In genomic region chr9:41166886-41167285, GRCm38 (mm10) we compare ENCODE assay signal across 16 mouse cellular contexts. TPM values are rescaled to one million over a fixed set of nuclear protein-coding genes. Genes with fewer than 3 reads are reported as not detected.
DNase-seq lines count a peak whose midpoint lies in the region; ATAC-seq and TF ChIP-seq lines count a peak whose summit lies in the region.
"Had no signal": no experiment of that assay in that cellular context is flagged by ENCODE, and none has a peak within 500 bp of the region (broad histone marks: within the 10 kb centered on the region; RNA-seq: fewer than 3 reads in every experiment).

No protein-coding gene starts in this region.

- H3K9me3 ChIP-seq in kidney, postnatal 0 days (replicated peaks; ENCODE audit: low read length) = no peaks in the 10 kb centered on the region; the same call in 1 of the 2 replicates
- H3K9me3 ChIP-seq: lung, embryonic 15.5 days had no signal

- no peaks in the 10 kb centered on the region for H3K4me1 ChIP-seq in kidney, postnatal 0 days (replicated peaks; ENCODE audit: insufficient read depth, low read length)
- H3K4me1 ChIP-seq: lung, embryonic 15.5 days had no signal

- no peak for ATAC-seq in kidney, postnatal 0 days (replicated peaks; ENCODE audit: low FRiP score, low read depth)
- peak; percentile 73 for ATAC-seq in megakaryocyte-erythroid progenitor cell, adult 5-6 weeks (replicated peaks; ENCODE audit: low FRiP score, low TSS enrichment, poor library complexity, severe bottlenecking)

- no peaks in the 10 kb centered on the region for H3K27me3 ChIP-seq in kidney, postnatal 0 days (ENCODE audit: insufficient read depth, low read length)
- H3K27me3 ChIP-seq: lung, embryonic 15.5 days had no signal

- peak; percentile 62 for DNase-seq in kidney, postnatal 0 days (ENCODE audit: low spot score)
- DNase-seq in kidney, adult 9 months = no peak
- peak; percentile 10 for DNase-seq in ZHBTc4 (ENCODE audit: low read depth, low spot score)
- DNase-seq in liver = peak; percentile 25
- DNase-seq in gastrocnemius, adult 8-10 months (ENCODE audit: low spot score in 2 of 2) = no peak
- no peak for DNase-seq in heart, postnatal 4 days
- DNase-seq in urinary bladder, postnatal 25 days (ENCODE audit: low spot score) = no peak
- DNase-seq: adrenal gland, postnatal 36 days; cerebellum, adult 11 months; cerebellum, postnatal 25 days; kidney, adult 11 months; kidney, postnatal 36 days; thymus, postnatal 36 days had no signal

- no peak for TF ChIP-seq CTCF in kidney, postnatal 0 days (IDR thresholded peaks at IDR 0.05; ENCODE audit: low read depth)

- H3K27ac ChIP-seq in kidney, postnatal 0 days = no peak overlapping the region
- H3K27ac ChIP-seq: hindbrain, embryonic 10.5 days; lung, embryonic 15.5 days had no signal

- 20% methylated on average over 10 of the region's 10 CpGs for WGBS in kidney, postnatal 0 days

- H3K9ac ChIP-seq in kidney, postnatal 0 days (ENCODE audit: low read depth, low read length) = no peak overlapping the region
- H3K9ac ChIP-seq: lung, embryonic 15.5 days had no signal

- no peak overlapping the region for H3K4me2 ChIP-seq in kidney, postnatal 0 days (ENCODE audit: low read length)
- H3K4me2 ChIP-seq: lung, embryonic 15.5 days had no signal

- no peaks in the 10 kb centered on the region for H3K36me3 ChIP-seq in kidney, postnatal 0 days (ENCODE audit: insufficient read depth, low read length)
- H3K36me3 ChIP-seq: hindbrain, embryonic 10.5 days; lung, embryonic 15.5 days had no signal

- H3K4me3 ChIP-seq in kidney, postnatal 0 days (replicated peaks; ENCODE audit: low read depth, low read length) = no peak overlapping the region
- H3K4me3 ChIP-seq: hindbrain, embryonic 10.5 days; lung, embryonic 15.5 days had no signal

RNA-seq across cellular contexts. Expression of gene Ubash3b, which starts 5.4 kb away (rescaled TPM):
- 7.5 TPM in 2 replicates for polyA plus RNA-seq in kidney, postnatal 0 days (2015; fragmentation: Nextera tagmentation; extraction: Ambion mirVana)
- 5.6 and 13.3 TPM in 2 replicates for total RNA-seq in megakaryocyte-erythroid progenitor cell, adult 5-6 weeks (2014; fragmentation: Nextera tagmentation)
- total RNA-seq in megakaryocyte-erythroid progenitor cell, adult 5-6 weeks (2017) = 3.7 and 4.0 TPM in 2 replicates
- total RNA-seq in gastrocnemius, adult 8-10 months (2022) = under 1 TPM in 3 of 4 experiments, not detected in 1; 0.17 to 0.34 (median 0.27) TPM
- total RNA-seq in heart, postnatal 4 days (2021) = 1 to 10 TPM; 6.2 to 6.9 TPM

Comparison
In these comparisons a context has a peak if more than half of its experiments do, and no peak if none do; other contexts are left out.
1. DNase-seq: peak in kidney, postnatal 0 days (single experiment), ZHBTc4 (single experiment) and liver (single experiment); none in kidney, adult 9 months (single experiment), gastrocnemius, adult 8-10 months (0 of 2), heart, postnatal 4 days (single experiment) and urinary bladder, postnatal 25 days (single experiment).